Mouse (Mus musculus): ENCODE measurements at regions not wholly inside any gene's neighbourhood (a gene's known extent, or its start where the extent isn't known, plus 50 kb on each side); places are given as distances from the start of the nearest gene placed in this dataset.

GRCm38 (mm10) chr6:5634222-5634621 is 91.2 kb upstream of the Dync1i1 start:
- TF ChIP-seq CTCF (IDR thresholded peaks at IDR 0.05; ENCODE audit: low read depth, low read length) (no peak), POLR2A (IDR thresholded peaks at IDR 0.05; ENCODE audit: insufficient read depth, low read length) (no peak)

Measured in ES-Bruce4 (cell line).